Mouse (Mus musculus) heart, postnatal 0 days (tissue): ENCODE data around the gene Ifnb1.

Experiments
- CTCF ChIP-seq: IDR thresholded peaks from 2 replicates; pipeline ENCODE4 v1.5.1; 2016; ENCODE audit warnings: antibody characterized with exemption, control low read depth, low read depth
- EP300 ChIP-seq: IDR thresholded peaks from 2 replicates; pipeline ENCODE4 v1.6.1; 2016; ENCODE audit warnings: antibody characterized with exemption, low read depth

DNA sequence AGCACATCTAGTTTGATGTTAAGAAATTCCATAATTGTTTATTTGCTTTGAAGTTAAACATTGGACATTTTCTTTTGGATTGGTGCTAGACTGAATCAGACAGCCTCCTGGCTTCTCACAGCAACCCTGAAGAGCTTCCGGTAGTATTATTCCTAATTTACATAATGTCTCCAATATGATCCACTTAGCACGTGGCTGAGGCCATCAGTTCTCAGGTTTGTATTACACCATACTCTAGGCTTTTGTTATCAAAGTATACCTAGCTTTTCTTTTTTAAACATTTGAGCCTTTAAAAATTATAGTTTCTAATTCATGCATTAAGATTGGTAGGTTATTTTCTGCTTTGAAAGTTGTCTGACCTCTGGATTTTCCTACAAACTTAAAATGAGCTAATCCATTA lies 7.3 kb downstream of the Ifnb1 start:
- TF ChIP-seq EP300: no peak
- TF ChIP-seq CTCF: no peak
